Mouse (Mus musculus) G1E (cell line): Measurements from ENCODE around the gene D630045J12Rik. TPM values are rescaled to one million over a fixed set of nuclear protein-coding genes. Genes with fewer than 3 reads are reported as not detected.

Experiments used
- ATAC-seq: 2 replicates; pipeline ENCODE4 v1.8.0; 2016; ENCODE audit warnings: mild to moderate bottlenecking; ENCODE audit not compliant: insufficient number of reproducible peaks, poor library complexity, low FRiP score, severe bottlenecking; ENCODE audit errors: extremely low read depth
- DNase-seq: peaks from one replicate; pipeline ENCODE4 v3.0.0; 2012; ENCODE audit warnings: low spot score
- H3K27me3 ChIP-seq: 2 replicates; pipeline ENCODE4 v1.6.1; 2012; ENCODE audit warnings: mild to moderate bottlenecking, low read length, inconsistent platforms; ENCODE audit not compliant: insufficient read depth
- H3K36me3 ChIP-seq: replicated peaks from 2 replicates; pipeline ENCODE3; 2012; ENCODE audit warnings: mild to moderate bottlenecking, inconsistent platforms
- H3K4me1 ChIP-seq: 2 replicates; pipeline ENCODE4 v1.6.1; 2012; ENCODE audit warnings: low read depth, low read length, inconsistent platforms, mixed read lengths; ENCODE audit not compliant: insufficient read depth
- H3K4me3 ChIP-seq: 2 replicates; pipeline ENCODE4 v1.5.1; 2012; ENCODE audit warnings: low read depth, mild to moderate bottlenecking, inconsistent platforms, low read length, moderate library complexity, mixed read lengths
- H3K9me3 ChIP-seq: replicated peaks from 2 replicates; pipeline ENCODE4 v1.6.1; 2012; ENCODE audit warnings: inconsistent platforms
- CTCF ChIP-seq: IDR thresholded peaks from 2 replicates; pipeline ENCODE4 v1.5.1; 2012; ENCODE audit warnings: low read depth, low read length, inconsistent platforms, mixed read lengths
- GATA1 ChIP-seq: IDR thresholded peaks from 2 replicates; pipeline ENCODE4 v1.6.1; 2012; ENCODE audit warnings: borderline replicate concordance, low read length, inconsistent platforms, mixed read lengths
- GATA2 ChIP-seq: IDR thresholded peaks from 2 replicates; pipeline ENCODE4 v1.6.1; 2012; ENCODE audit warnings: low read depth, low read length, inconsistent platforms, borderline replicate concordance
- POLR2AphosphoS5 ChIP-seq: IDR thresholded peaks from 2 replicates; pipeline ENCODE4 v1.6.1; 2012; ENCODE audit warnings: low read depth, low read length, inconsistent platforms; ENCODE audit not compliant: insufficient replicate concordance
- TAL1 ChIP-seq: conservative IDR thresholded peaks from 2 replicates; pipeline ENCODE4 v1.6.1; 2012; ENCODE audit warnings: low read depth, low read length, inconsistent platforms, mixed read lengths
- polyA plus RNA-seq: library from polyadenylated mRNA; stranded (reverse); fragments of >175 nt; gene quantifications from 2 replicates; pipeline ENCODE4 v1.2.3, GENCODE M21; 2012
- total RNA-seq, 2 experiments: library from RNA; stranded (forward) in 1 of 2; stranded (reverse) in 1 of 2; fragments of 200-1000 nt in 1 of 2; fragments of >200 nt in 1 of 2; fragmentation: Nextera tagmentation in 1 of 2; gene quantifications; 2 replicates each; pipeline ENCODE4 v1.2.3; 2014 to 2017

The D630045J12Rik gene
- total and polyA plus RNA-seq, 3 experiments, result 0.01 to 0.38 TPM; not detected in 1

- ATAC-seq, result no peak
- Histone ChIP-seq H3K4me1 (no peaks in the 10 kb centered on the region), H3K9me3 (no peaks in the 10 kb centered on the region), H3K4me3 (no peak overlapping the region), H3K36me3 (no peaks in the 10 kb centered on the region), H3K27me3 (peaks cover 7% of the 10 kb centered on the region; the same call in 1 of the 2 replicates)
- no peak for DNase-seq
- no peak for TF ChIP-seq GATA1
- no peak for TF ChIP-seq GATA2
- TF ChIP-seq POLR2AphosphoS5, result no peak
- no peak for TF ChIP-seq TAL1
- no peak for TF ChIP-seq CTCF
Measured at GRCm38 (mm10) chr6:38152305-38152704, 101.5 kb downstream of the D630045J12Rik start.

GRCm38 (mm10) chr6:38149483-38149882 is 104.3 kb downstream of the D630045J12Rik start:
- no peak for DNase-seq
- no peaks in the 10 kb centered on the region for H3K4me1 ChIP-seq
- ATAC-seq, result no peak

GRCm38 (mm10) chr6:38148626-38149025 is 105.2 kb downstream of the D630045J12Rik start:
- H3K27me3 ChIP-seq, result peaks cover 7% of the 10 kb centered on the region; the same call in 1 of the 2 replicates
- H3K4me1 ChIP-seq, result no peaks in the 10 kb centered on the region
- no peaks in the 10 kb centered on the region for H3K9me3 ChIP-seq
- TF ChIP-seq CTCF (no peak), GATA1 (no peak), POLR2AphosphoS5 (no peak), TAL1 (no peak), GATA2 (no peak)
- H3K4me3 ChIP-seq, result no peak overlapping the region
- H3K36me3 ChIP-seq, result no peaks in the 10 kb centered on the region
- no peak for DNase-seq
- ATAC-seq, result no peak

More at GRCm38 (mm10) chr6:38149483-38149882, 104.3 kb downstream of the D630045J12Rik start:
- TF ChIP-seq TAL1 (no peak), POLR2AphosphoS5 (no peak), GATA2 (no peak), GATA1 (no peak), CTCF (no peak)
- H3K27me3 ChIP-seq, result peaks cover 7% of the 10 kb centered on the region; the same call in 1 of the 2 replicates
- no peaks in the 10 kb centered on the region for H3K36me3 ChIP-seq
- no peak overlapping the region for H3K4me3 ChIP-seq
- H3K9me3 ChIP-seq, result no peaks in the 10 kb centered on the region

- H3K36me3 ChIP-seq, result no peaks in the 10 kb centered on the region
- H3K27me3 ChIP-seq, result peaks cover 11% of the 10 kb centered on the region; the same call in 1 of the 2 replicates
- DNase-seq (no peak), ATAC-seq (no peak)
- H3K4me1 ChIP-seq, result no peaks in the 10 kb centered on the region
- no peak overlapping the region for H3K4me3 ChIP-seq
- no peaks in the 10 kb centered on the region for H3K9me3 ChIP-seq
- TF ChIP-seq POLR2AphosphoS5 (no peak), GATA1 (no peak), GATA2 (no peak), CTCF (no peak), TAL1 (no peak)
Measured at GRCm38 (mm10) chr6:38147301-38147700, 106.5 kb downstream of the D630045J12Rik start.

- H3K36me3 ChIP-seq, result no peaks in the 10 kb centered on the region
- H3K9me3 ChIP-seq, result no peaks in the 10 kb centered on the region
- H3K27me3 ChIP-seq, result peaks cover 5% of the 10 kb centered on the region; the same call in 1 of the 2 replicates
- H3K4me3 ChIP-seq, result no peak overlapping the region
- TF ChIP-seq TAL1, result no peak
- TF ChIP-seq GATA2, result no peak
- no peak for TF ChIP-seq POLR2AphosphoS5
- no peak for TF ChIP-seq CTCF
- TF ChIP-seq GATA1, result no peak
- ATAC-seq, result no peak
- H3K4me1 ChIP-seq, result no peaks in the 10 kb centered on the region
- DNase-seq, result no peak
Measured at GRCm38 (mm10) chr6:38145463-38146065, 108.2 kb downstream of the D630045J12Rik start.

GRCm38 (mm10) chr6:38144161-38144998 is 109.4 kb downstream of the D630045J12Rik start:
- ATAC-seq (no peak), DNase-seq (no peak)
- Histone ChIP-seq H3K27me3 (peaks cover 4% of the 10 kb centered on the region; the same call in 1 of the 2 replicates), H3K4me3 (no peak overlapping the region), H3K4me1 (no peaks in the 10 kb centered on the region), H3K36me3 (no peaks in the 10 kb centered on the region), H3K9me3 (no peaks in the 10 kb centered on the region)
- TF ChIP-seq CTCF (no peak), TAL1 (no peak), GATA1 (no peak), POLR2AphosphoS5 (no peak)
